Mouse (Mus musculus): ENCODE results near the gene Tfpi2.

Gene Tfpi2

GRCm38 (mm10) chr6:3988750-3989149 is at the start of gene Tfpi2:
TSS of gene Tfpi2 (minus strand) at chr6:3988919.
- CTCF ChIA-PET: interaction anchor here (0.6 kb wide), 1 partner anchor 1404 kb away, joined by 10 read pairs; no protein-coding TSS in a partner anchor

DNA sequence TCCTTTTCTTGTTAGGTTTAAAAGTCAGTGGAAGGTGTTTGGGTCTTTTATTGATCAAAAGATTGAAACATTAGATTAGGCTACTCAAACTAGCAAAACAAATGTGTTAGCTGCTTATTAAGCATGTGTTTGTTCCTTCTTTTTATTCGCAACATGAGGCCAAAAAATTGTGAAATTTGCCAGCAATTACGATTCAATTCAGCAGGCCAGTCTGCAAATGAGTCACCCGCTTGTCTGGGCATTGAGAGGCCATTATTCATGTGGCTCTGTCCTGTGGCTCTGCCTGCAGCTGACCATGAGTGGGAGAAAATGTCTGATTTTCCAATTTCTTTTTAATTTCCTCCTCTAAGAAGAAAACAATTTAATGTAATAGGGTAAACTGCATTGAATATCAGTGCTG is 42.2 kb upstream of the Tfpi2 start:
- CTCF ChIA-PET: no interaction called here

DNA sequence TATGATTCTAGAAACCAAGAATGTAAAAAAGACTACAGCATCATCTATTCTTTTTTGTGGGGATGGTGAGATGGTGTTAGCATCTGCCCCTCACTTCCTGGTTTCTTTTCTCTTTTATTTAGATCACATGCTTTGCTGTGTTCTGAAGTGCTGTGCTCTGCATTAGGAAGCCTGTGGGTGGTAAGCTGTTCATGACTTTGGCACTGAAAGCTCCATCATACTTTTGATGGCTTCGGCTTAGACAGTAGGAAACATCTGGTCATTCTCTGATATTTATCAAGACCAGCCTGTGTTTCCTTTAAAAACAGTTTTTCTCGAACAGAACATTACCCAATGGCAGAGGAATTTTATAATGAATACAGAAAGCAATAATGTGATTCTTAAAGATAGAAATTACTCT is 37.6 kb upstream of the Tfpi2 start:
- CTCF ChIA-PET: no interaction called here

DNA sequence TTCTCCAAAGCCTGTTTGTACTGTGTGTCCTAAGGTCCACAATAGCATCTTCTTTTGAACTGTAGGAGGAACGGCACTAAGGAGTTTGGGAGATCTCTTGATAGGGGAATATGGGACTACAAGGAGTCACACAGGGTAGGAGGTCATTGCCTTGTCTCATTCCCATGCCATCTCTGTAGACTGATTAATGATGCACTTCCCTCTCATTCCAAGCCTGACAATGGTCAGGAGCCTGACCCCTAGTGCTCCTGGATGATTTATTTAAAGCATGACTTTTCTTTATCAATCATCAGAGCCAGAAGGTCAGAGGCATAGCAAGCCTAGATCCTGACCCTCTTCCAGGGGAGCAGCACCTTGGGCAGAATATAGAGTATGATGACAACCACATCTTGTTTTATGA is 33.9 kb upstream of the Tfpi2 start:
- CTCF ChIA-PET: no interaction called here

DNA sequence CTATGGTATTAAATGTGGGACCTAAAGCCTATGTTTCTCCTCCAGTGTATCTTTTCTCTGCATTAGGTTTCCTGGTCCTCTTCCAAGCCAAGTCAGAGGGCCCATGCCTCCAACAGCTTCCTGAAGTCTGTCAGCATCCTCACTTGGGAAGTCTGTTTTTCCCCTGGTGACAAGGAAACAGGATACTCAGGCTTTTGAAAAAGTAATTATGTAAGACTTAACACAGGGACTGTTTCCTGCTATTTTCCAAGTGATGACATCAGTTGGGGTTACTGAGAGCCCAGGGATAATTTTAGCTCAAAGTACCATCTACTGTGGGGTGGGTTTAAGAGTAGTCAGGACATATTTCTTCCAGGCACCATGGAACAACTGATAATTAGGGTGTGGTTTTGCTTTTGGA is 20.8 kb upstream of the Tfpi2 start:
- CTCF ChIA-PET: no interaction called here

DNA sequence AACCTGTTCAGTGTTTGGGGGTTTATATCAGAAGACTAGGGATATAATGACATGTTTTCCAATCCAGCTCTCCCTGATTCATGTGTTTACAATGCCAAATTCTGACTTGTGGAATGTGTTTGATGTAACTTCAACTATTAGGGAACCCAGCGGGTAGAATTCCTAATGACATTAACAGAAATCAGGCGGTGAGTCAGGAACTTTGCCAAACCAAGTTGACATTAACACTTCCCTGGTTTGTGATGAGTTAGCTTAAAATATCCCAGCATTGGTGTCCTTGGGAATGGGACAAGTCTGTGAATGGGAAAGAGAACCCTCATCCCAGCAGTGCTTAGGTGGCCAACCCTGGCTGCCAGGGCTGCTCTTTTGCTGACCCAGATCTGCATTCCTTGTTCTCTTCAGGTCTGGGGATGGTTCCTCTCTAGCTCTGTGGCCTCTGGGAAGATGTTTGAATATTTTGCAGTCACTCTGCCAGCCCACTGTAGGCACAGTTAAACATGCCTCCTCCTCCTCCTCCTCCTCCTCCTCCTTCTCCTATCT is 19.9 kb upstream of the Tfpi2 start:
- CTCF ChIA-PET: no interaction called here

GRCm38 (mm10) chr6:4004808-4005207 is 16.1 kb upstream of the Tfpi2 start:
- CTCF ChIA-PET: no interaction called here

DNA sequence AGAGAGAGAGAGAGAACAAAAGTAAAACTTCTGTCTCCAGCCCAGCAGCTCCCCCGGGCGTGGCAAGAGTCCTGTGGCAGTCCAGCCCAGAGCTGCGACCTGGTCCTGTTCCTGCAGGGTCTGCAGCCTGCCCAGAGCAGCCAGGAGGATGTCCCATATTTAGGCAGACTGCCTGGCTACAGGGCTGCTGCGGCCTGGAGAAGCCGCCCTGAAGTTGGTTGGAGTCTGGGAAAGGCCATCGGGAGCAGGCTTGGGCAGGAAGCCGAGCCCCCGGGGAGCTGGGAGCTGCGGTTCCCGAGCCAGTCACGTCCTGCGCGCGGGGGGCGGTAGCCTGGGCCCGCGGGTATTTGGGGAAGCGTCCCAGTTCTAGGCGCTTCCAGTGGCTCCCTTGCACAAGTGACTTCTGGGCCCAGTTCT is 15.2 kb upstream of the Tfpi2 start, which contains the start of gene Gng11:
Gene Gng11 (plus strand): TSS at position 15 of the 417 bp plus-strand sequence.
- CTCF ChIA-PET: no interaction called here

- CTCF ChIA-PET: no interaction called here
These were observed 14.7 kb upstream of the Tfpi2 start for GRCm38 (mm10) chr6:4003445-4003844.

DNA sequence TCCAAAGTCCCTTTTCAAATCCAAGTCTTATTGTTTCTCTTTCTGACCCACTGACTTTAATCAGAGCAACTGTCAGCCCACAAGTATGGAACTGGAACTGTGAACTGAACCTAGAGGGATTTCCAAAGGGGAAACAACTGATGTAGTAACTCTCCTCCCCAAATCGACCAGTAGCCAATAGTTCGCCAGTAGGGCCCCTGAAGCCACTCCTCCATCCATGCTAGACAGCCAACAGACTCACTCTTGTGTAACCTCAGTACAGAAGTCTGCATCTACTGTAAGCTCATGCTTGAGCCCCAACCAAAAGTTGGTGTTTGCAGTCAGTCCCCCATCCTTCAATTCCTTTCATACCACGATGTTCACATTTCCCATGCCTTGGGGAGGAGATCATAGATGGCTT is 12.0 kb upstream of the Tfpi2 start:
- CTCF ChIA-PET: no interaction called here

DNA sequence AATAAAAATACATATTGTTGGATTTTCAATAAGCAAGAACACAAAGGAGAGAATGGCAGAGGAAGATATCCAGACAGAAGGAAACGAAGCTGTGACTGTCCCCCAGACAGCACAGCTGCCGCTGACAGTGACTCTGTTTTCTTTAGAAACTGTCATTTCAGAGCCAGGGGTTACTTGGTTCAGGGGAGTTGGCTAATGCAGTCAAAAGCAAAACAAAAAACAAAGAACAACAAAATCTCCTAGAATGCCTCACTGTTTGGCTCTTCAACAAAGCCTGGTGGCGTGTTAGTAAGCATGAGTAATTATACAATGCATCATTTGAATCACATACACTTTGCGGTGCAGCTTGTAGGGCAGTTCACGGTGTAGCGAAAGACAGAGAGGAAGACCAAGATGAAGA is 10.6 kb upstream of the Tfpi2 start:
- CTCF ChIA-PET: no interaction called here

DNA sequence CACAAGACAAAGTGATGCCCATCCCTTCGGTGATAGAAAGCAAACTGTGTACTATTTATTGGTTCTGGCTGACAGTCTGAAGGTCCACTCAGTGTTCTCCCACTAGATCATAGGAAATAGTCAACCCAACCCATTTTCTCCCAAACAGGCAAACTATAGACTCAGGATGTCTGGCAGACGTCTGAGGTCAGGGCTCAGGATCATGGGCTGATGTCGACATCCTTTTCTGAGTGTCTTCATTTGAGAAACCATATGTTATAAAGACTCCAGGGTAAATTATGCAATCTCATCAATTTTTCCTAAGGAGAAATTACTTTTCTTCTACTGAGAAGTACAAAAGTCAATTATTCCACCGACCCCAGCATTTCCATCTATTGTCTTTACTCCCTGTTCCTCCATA is 9.4 kb upstream of the Tfpi2 start:
- CTCF ChIA-PET: no interaction called here

DNA sequence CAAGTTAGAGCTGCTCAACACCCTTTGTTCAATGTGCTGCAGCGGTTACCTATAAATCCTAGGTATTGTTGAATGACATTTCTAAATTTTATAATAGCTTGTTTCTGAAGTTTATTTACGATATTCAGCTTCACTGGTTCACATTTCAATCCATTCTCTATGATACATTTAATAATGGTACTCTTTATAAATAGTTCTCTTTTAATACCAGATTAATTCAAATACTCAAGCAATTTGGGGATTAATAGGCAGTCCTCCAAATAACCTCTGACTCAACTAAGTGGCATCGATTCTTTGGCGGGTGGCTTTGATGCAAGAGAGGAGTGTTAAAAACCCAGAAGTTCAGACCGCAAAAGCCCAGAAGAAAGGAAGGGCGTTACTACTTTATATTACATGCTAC is 4.8 kb upstream of the Tfpi2 start, which contains the start of gene Gngt1:
Gene Gngt1 (plus strand): TSS at position 301 of the 400 bp plus-strand sequence.
- CTCF ChIA-PET: no interaction called here

DNA sequence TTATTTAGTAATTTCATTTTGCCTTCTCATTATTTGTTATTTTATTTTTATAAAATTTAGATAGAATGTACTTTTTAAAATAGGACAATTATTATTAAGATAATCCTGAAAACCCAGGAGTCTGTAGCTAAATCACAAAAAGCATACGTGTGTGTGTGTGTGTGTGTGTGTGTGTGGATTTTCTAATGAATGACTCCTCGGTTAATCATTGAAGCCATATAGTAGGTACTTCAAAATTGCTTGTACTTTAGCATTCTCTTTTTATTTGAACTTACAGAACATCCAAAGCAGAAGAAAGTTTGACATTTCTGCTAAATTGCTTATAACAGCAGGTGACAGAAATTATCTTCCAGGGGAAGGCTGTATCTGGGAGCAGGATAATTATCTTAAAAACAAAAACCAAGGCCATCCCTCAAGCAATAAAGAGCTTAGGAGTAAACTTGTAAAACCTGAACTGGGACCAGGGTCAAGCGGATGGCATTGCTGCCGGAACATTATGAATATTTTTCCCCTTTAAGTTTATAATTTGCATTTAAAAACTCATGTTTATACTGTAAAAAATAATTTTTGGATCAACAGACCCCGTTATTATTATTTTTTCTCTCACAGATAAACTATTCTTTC is 5.9 kb downstream of the Tfpi2 start:
- CTCF ChIA-PET: no interaction called here

DNA sequence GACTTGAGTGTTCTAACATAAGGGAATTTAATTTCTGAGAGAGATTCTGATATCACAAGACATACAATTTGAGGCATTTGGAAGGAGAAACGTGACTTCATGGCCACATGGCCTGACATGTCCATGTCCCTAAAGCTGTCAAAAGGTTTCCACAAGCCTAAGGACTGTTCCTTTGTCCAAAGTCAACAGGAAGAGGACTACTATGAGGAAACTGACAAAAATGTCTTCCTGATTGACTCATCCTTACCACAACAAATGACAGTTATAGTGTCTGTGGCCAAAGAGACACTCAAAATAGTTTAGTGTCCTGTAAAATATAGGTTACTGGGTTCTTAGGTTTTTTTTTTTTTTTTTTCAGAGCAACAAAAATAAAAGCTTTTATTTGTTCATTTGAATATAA is 15.0 kb downstream of the Tfpi2 start:
- CTCF ChIA-PET: no interaction called here

- CTCF ChIA-PET: no interaction called here
These were observed 20.8 kb downstream of the Tfpi2 start for GRCm38 (mm10) chr6:3967676-3968626.

GRCm38 (mm10) chr6:3954969-3955368 is 33.8 kb downstream of the Tfpi2 start:
- CTCF ChIA-PET: no interaction called here

DNA sequence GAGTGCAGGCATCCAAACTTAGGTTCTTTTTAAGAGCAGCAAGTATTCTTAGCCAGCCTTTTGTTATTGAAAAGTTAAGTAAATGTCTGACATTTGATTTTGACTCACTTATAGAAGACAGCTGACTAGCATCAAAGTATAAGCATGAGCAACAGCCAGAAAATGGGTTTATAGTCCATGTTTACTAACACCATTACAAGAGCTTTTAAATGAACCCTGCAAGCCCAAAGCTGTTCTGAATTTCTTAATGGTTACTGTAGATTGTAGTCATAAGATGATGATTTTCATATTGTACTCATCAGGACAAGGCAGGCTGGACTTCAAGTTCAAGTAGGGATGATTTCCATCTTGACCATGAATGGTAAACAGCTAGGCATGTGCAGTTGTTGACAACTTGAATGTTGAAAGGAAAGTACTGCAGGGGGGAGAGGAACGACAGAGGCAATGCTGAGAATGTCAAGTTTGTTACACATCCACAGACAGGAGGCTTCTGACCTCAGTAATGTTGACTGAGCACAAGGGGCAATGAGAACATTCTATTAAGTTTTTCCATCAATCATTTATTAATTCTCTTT is 52.5 kb downstream of the Tfpi2 start:
- CTCF ChIA-PET: no interaction called here

DNA sequence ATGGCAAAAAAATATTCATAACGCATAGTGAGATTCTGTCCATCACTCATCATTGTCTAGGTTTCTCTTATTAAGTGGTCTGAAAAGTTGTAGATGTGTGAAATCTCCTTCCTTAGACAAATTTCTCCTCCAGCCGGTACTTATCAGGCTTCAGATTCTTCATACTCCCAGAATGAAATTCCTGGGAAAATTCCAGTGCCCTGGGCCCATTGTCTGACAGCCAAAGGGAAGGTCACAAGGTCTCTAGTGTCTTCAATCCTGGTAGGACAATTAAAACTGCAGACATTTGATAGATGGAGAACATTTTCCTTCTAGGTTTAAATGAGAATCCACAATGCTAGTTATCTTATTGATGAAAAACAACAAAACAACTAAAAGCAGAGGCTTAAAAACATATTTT is 53.1 kb downstream of the Tfpi2 start:
- CTCF ChIA-PET: no interaction called here

DNA sequence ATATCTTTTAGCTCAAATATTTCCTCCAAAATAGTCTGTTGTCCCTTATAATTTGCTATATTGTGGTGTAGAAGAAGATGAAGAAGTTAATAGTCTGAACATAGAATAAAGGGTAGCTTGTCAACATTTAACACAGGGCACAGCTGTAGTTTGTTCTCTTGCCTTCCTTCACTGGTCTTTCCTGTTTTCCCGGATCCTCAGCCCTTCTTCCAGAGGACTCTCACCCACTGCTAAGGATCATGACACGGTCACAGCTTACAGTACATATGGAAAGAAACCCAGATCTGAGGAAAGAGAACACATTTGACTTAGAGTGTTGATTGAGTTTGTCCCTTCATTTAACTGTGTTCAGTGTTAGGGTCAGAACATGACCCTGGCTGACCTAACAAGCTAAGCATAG is 53.7 kb downstream of the Tfpi2 start:
- CTCF ChIA-PET: no interaction called here

DNA sequence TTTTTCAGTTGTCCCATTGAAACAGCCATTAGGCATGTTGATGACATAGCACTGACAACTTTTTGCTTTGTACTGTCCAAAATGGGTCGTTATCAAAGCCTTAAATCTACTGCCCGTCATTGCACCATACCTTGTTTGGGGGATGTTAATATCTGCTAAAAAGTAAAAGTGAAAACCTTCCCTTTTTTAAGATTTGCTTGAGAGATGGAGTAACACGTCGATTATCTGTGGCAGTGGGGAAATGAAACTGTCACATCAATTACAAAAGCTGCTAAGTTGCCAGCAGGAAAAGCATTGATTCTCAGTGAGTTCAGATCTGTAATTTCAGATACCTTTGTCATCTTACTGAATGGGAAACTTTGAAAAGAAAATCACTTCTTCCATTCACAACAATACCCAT is 62.6 kb downstream of the Tfpi2 start:
- CTCF ChIA-PET: no interaction called here

GRCm38 (mm10) chr6:3922870-3923269 is 65.8 kb downstream of the Tfpi2 start:
- CTCF ChIA-PET: no interaction called here

- CTCF ChIA-PET: no interaction called here
These were observed 72.7 kb downstream of the Tfpi2 start for GRCm38 (mm10) chr6:3916015-3916414.

Data from spleen, embryonic (tissue).